Mouse (Mus musculus): Measurements from ENCODE around the gene Inafm2.

Gene Inafm2

DNA sequence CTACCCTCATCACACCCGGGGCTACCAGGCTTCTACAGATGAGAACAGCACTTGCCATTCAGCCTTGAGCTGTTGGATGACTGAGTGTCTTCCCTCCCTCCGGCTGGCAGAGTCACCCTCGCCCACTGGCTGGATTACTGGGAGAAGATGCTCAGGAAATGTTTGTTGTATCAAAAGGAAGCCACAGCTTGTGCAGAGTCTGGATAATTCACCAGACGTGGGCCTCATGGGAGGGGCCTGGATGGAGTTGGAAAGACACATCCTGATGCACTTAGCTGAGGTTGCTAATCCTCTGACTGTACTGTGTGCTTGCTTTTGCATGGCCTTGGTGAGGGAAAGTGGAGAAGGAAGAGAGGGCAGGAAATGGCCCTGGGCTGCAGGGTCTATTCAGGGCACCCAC, 10.5 kb downstream of the Inafm2 start:
- DNase-seq (ENCODE audit: low spot score in 2 of 2) = no peak

DNA sequence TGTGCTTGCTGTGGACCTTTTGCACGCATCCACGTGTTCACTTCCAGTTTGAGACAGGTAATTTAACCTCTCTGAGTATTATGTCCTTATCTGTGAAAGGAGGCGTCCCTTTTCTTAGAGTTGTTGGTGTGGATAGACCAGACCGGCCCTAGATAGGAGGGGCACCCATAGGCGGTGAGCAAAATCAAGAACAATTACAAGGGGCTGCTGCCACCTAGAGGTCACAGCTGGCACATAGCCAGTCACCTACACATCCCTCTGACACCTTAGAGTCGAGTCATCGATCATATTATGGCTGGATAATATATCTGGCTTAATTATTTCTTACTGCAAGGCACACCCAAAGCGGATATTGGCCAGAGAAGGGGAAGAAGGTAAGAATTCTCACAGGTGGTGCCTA, 14.3 kb downstream of the Inafm2 start:
- DNase-seq (ENCODE audit: low spot score in 2 of 2) = peak in 1 of 2 experiments; percentile 63

DNA sequence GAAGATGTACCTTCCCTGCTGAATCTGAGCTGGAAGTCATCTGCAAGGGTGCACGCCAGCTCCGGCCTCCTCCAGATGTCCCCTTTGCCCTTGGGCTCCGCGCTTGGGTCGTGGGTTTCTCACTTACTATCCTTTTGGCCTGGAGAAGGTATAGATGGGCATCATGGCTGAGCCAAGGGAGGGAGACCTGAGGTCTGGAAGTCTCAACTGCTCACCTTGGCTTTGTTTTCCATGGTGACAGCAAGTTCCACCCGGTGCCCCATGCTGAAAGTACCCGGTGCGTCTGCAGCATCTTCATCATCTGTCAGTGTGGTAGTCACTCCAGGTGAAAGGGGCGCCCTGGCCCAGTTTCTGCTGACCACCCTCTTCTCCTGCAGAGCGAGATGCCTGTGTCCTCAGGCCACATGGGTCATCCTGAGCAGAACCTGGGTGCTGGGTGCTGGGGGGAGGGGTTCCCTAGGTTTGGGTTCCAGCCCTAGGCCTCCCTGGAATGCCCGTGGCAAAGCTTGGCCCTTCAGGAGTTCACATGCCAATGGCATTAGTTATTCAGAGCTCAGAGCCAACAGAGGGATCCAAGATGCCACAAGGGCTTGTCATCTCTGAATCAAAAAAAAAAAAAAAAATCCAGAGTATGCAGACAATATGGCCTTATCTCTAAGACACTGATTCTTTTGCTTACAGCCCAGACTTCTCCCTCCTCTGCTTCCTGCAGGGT, 14.9 kb downstream of the Inafm2 start:
- no peak for DNase-seq (ENCODE audit: low spot score in 2 of 2)

DNA sequence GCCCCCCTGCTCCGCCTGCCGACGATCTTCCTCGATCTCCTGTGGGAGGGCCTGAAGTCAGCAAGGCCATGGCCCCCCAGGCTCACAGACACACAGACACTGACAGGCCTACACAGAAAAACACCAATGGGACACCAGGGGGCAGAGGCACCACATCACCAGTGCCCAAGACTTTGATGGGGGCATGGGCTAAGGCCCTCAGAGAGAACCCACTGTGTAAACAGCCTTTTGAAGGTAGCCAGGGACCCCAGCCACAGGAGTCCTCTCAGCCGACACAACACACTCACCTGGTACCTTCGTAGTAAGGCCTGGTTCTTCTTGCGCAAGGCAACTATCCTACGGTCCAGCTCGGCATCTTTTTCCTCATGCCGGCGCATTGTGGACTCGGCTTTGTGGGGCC, 15.8 kb downstream of the Inafm2 start:
- DNase-seq (ENCODE audit: low spot score in 2 of 2) = no peak

DNA sequence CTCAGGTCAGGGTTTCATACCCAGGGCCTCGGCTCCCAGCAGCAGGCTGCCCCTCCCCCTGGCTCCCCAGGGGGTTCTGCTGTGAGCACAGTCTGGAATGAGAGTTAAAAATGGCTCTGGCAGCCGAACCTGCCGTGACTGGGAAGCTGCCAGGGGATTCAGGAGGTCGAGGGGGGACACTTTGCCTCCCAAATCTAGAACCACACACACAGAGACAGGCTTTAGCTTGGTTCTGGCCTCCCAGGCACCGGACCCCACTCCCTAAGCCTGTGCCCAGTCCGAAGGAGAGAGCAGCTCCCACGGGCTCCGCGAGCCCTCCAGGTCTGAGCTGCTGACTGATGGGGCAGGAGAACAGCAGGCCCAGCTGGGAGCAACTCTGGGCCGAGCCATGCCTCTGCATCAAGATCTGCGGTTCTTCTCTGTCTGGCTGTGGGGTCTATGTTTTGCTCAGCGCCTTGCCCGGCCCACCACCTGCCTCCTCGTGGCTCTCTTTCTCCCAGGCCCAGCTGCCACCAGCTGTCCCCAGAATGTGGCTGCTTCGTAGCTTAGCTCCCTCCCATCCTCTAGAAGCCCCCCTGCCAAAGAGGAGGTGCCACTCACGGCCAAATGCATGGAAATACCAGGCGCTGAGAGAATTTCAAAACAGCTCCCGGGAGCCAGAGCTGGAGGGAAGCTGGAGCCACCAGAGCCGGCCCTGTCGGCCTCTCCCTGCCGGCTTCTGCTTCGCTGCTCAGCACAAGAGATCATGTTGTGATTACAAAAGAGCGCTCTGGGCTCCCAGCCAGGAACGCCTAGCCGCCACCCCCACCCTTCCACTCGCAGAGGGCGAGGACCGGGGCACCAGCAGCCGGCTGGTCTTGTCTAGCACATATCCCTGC, 16.6 kb downstream of the Inafm2 start, which contains the start of gene Ccdc9b:
Gene Ccdc9b, minus strand, starts transcription at position 756 of the 878 bp plus-strand sequence.
- peak; percentile 74 to 91 for DNase-seq (ENCODE audit: low spot score in 2 of 2)

DNA sequence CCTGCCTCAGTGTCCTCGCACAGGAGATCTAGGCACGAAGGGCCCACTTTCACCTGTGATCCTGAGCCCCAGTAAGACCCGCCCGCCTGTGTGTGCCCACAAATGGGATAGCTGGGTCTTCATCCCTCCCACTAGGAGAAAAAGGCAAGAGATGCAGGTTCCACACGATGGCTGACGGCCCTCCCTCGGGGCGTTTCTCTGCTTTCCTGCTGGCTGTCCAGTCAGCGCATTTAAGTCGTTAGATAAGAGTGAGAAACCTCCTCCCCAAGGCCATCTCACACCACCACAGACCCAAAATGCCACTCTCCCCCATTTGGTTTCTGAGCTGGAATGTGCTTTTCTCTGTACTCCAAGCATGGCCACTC, 17.2 kb downstream of the Inafm2 start:
- no peak for DNase-seq (ENCODE audit: low spot score in 2 of 2)

DNA sequence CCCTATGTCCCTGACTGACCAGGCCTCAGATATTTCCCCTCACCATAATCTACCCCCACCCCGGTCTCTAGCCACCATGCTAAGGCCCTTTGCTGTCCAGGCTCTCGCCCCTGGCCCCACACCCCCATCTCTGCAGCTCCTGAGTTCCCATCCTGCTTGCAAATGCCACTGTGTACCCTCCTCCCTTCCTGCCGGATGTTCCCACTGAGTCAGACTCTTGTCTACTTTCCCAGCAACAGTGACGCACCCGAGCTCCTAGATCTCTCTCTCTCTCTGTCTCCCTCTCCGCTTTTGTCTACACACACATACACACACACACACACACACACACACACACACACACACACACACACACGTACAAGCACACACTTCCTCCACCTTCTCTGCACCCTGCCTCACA, 17.9 kb downstream of the Inafm2 start:
- no peak for DNase-seq (ENCODE audit: low spot score in 2 of 2)

DNA sequence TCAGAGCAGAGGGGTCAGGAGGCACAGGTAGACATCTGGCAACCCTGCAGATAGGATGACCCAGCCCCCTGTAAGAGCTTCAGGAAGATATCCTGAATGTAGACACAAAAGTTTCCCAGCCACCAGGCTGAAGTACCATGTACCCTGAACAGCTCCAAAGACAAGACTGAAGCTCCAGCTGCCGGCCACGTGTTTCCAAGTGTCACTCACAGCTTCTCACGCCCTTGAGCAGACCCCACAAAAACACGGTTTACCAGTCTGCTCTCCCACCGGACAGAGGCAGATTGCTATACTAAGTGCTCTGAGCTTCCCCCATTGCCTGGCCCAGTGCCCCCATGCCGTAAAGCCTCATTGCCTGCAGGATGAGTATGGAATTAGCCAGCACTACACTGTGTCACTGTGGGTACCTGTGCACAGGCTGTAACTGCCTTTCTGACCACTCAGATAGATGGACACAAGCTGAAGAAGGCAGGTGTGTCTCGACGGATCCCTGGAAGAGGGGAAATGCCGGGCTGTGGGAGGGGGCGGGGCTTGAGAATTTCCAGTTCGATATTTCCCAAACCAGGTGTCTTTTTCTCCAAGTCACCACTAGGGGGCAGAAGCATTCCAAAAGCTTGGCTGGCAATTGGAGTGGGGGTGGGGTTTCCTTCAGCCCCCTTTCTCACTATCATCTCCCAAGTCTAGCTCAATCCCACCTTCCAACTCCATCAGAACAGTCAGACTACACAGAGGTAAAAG, 18.7 kb downstream of the Inafm2 start:
- peak in 1 of 2 experiments; percentile 64 for DNase-seq (ENCODE audit: low spot score in 2 of 2)

DNA sequence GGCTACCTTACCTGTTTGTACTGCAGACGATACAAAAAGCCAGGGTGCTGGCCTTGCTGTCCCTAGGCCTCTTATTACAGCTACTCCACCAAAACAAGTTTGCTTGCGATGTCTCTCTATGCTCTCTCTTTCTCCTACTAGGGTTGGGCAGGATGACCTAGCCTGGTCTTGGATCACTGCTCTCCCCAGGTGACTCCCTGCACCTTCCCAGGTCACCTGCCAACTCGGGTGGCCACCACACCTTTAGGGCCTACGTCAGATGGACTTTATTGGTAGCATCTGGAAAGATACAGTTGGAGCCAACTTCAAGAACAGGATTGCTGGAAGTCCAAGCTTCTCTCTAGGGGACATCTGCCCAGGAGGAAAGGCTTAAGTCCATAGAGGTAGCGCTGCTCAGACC, 19.3 kb downstream of the Inafm2 start:
- DNase-seq (ENCODE audit: low spot score in 2 of 2) = no peak

DNA sequence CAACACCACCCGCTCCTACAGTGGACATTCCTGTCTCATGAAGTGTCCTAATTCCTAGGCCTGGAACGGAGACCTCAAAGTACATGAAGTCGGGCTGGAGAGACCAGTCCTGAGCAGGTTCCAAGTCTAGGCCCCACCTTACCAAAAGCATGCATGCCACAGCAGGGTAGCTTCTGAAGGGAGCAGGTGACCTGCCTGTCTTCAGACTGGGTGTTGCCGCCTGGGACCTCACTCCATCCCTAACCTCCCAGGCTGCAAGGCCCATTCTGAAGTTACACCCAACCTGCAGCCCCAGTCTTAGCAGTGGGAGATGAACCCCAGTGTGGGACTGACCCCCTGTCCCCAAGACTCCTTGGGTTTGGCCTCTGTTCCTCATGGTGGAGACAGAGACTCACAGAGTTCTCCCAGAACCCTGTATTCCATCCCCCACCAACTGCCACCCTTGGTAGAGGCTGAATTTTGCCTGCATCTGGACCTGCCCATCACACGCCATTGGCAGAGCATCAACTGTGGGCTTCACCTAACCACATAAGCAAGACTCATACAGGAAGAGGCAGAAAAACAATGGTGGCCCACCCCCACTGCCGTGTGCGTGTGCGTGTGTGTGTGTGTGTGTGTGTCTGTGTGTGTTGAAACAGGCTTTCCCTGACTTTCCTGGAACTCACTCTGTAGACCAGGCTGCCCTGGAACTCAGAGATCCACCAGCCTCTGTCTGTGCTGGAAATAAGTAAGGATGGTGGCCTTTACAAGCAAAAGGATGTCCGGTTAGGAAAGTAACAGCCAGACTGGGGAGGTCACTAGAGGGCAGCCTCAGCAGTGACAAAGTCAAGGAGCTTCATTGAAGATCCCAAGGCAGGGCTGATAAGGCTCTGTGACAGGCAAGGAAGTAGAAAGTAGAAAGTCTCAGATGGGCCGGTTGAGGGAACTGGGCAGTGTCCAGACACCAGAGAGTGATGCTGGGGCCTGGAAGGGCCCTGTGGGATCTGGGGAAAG, 20.8 kb downstream of the Inafm2 start:
- no peak for DNase-seq (ENCODE audit: low spot score in 2 of 2)

DNA sequence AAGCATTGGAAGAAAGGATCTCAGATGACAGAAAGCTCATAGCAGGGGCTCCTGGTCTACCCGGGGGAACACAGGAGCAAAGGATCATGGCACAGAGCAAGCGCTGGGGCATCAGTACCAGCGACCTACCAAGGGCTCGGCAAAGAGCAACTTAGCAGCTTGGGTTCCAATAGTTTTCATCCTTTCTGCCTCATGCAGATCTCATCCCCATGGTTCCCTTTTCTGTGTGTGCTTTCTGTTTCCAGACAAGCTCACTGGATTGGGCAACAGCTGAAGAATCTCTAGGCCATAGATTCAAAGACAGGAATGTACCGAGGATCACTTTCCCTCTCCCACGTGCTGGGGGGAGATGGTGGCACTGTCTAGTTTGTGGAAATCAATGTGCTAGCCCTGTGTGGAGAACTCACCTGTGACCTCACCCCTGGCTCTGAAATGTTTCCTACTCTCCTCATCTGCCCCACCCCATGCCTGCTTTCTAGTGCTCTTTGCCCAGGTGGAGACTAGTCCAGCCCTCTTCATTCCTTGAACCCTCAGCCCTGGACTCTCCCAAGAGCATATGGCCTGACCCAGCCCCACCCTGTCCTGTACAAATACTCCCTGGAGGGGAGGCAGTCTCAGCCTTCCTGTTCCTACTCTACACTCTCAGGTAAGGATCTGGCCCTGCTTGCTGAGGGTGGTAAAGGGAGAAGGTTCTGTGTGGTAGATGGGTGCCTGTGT, 26.8 kb downstream of the Inafm2 start, which contains the start of gene Phgr1:
Gene Phgr1, plus strand, starts transcription at position 612 of the 717 bp plus-strand sequence.
- DNase-seq (ENCODE audit: low spot score in 2 of 2) = no peak

DNA sequence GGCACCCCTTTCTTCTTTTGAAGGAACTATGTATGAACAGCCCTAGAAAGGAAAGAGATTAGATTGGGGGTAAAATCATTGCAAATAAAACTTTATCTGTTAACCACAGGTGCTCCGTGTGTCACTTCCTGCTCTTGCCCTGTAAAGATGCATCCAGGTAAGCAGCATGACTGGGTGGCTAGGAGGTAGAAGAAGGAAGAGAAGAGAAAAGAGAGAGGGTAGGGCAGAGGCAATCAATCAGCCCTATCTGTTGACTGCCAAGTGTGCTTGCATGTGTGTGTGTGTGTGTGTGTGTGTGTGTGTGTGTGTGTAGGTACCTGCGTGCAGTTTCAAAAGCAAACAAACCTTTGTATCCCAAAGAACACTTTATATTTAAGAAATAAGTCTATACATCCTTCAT, 29.0 kb downstream of the Inafm2 start:
- no peak for DNase-seq (ENCODE audit: low spot score in 2 of 2)

DNA sequence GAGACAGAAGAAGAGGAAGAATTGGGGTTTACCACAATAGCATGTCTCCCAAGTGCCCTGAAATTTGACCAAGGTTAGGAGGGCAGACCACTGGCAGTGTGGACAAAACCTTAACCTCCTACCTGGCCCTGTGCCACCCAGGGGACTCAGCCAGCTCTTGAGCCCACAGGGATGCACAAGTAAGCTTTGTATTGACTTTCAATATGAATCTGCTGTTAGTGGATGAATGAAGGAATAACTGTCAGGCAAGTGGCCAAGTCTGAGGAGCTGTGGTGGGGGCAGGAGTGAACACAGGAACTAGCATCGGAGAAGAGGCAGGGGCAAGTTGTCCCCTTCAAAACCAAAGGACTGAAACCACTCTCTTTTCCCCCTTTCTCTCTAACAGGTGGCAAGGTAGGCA, 29.8 kb downstream of the Inafm2 start:
- no peak for DNase-seq (ENCODE audit: low spot score in 2 of 2)

DNA sequence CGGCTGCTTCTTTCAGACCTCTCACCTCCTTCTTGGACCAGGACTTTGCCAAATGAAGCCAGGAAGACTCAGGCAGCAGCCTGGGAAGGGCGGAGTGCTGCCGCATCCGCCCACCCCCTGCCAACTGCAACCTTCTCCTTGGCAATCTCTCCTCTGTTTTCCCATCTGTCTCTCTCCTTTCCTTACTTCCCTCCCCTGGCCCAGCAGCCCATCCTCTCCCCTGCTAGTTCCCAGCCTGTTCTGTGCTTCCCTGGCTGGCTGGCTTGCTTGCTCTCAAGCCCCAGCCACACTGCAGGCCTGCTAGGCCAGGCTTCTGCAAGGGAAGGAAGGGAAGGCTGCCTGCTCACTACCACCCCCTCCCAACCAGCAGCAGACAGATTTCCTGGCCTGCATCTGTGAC, 30.3 kb downstream of the Inafm2 start:
- DNase-seq (ENCODE audit: low spot score in 2 of 2) = peak in 1 of 2 experiments; percentile 59

DNA sequence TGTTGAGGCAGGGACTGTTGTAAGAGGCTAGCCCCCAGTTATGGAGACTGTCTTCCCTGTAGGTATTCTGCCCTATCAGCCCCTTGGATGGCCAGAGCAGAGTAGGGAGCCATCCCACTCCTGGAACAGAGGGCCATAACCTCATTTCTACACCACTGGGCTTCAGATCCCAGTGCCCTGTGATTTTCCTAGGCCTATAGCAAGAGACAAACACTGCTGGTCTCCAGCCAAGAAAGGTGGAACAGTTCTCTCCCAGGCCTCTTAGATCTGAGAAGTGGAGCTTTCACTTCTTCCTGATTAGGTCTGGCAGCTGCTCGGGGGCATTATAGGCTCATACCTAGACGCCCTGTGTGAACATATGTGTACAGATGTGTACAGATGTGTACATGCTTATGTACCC, 30.7 kb downstream of the Inafm2 start:
- no peak for DNase-seq (ENCODE audit: low spot score in 2 of 2)

DNA sequence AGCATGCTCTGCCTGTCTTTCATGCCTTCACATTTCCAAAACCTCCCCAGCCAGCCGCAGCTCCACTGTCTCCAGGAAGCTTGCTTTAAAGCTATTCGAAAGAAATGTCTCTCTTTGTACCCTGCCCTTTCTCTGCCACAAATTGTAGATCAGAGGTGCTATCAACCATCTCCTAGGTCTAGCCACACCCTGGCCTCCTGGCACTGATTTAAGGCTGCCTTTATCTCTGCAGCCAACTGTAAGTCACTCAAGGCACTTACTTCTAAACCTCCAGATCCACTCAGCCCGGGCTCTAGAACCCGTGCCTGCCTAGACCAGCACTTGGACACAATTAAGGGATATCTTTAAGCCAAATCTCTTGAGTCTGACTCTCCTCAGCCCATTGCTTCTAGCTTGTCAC, 32.9 kb downstream of the Inafm2 start:
- DNase-seq (ENCODE audit: low spot score in 2 of 2) = no peak

DNA sequence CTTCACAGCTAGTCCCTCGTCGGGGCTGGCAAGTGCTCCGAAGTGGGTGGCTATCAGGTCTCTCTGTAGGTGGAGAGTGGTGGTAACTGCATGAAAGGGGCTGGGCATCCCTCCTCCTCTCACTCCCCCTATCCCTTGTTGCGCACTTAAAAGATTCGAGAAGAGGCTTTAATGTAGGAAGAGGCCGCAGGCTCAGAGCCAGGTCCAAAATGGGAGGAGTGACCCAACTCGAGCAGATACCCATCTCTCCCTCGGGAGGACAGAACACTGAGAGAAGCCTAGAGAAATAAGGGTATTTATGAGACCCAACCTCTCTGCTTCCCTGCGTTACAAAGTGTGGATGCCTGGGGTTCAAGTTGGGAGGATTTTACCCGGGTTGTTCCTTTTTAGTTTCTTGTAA, 33.5 kb downstream of the Inafm2 start:
- no peak for DNase-seq (ENCODE audit: low spot score in 2 of 2)

DNA sequence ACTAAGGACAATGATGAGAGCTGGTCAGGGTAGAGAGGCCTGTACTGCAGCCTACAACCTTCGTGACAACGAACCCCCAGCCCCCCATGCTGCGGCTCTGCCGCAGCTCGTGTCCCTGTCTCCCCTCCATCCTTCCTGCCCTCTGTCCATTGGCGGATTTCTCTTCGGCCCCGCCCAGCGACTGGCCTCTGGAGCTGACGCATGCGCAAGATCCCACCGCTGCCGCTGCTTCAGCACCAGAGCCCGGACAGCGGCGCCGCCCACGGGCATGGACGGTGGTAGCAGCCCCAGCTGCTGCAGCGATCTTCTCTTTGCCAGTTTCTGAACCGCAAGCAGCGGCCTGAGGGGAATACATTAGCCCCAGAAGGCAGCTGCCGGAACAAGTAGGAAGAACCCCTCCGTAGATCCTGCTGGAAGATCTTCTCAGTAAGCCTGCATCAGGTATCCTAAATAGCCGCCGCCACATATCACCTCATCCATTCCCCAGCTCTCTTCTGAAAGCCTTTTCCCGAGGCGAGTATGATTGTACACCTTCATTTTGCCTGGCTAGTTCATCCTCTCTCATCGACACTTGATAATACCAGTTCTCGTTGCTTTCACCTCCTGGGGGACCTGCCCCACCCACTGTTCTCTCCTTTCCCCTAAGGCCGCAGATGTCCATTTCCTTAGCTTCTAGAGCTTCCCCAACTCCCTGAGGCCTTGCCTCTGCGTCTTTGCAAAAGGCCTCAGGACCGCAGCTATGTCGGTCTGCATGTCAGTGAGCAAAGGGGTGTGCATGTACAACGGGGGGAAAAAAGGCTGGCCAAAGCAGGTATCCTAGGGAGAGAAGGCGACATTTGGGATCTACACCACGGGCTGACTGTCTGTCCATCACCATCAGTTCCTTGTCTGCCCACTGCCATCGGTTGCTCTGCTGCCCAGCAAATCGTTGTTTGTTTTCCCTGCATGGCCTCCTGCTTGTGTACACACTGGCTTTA, 34.2 kb downstream of the Inafm2 start, which contains the start of gene Disp2:
Gene Disp2, plus strand, starts transcription at position 216 of the 977 bp plus-strand sequence.
- peak; percentile 88 to 95 for DNase-seq (ENCODE audit: low spot score in 2 of 2)

DNA sequence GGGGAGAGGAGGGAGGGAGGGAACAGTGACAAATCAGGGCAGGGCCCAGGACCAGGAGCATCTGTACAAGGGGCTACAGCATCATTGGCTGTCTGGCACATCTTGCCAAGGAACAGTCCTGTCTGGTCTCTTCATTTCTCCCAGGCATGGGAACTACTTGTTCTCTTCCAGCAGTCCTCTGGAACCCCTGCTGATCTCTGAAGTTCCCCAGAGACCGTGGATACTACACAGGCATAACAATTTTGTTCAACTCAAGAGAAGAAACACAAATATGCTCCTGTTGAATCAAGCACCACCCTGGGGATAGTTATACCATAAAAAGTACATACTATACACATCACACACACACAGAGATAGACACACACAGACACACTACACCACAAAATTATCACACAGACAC, 35.6 kb downstream of the Inafm2 start:
- no peak for DNase-seq (ENCODE audit: low spot score in 2 of 2)
